Mouse (Mus musculus): ENCODE results near the gene Lyrm2. TPM values are rescaled to one million over a fixed set of nuclear protein-coding genes. Genes with fewer than 3 reads are reported as not detected.

The Lyrm2 gene
- total RNA-seq (2023): 21.3 TPM

DNA sequence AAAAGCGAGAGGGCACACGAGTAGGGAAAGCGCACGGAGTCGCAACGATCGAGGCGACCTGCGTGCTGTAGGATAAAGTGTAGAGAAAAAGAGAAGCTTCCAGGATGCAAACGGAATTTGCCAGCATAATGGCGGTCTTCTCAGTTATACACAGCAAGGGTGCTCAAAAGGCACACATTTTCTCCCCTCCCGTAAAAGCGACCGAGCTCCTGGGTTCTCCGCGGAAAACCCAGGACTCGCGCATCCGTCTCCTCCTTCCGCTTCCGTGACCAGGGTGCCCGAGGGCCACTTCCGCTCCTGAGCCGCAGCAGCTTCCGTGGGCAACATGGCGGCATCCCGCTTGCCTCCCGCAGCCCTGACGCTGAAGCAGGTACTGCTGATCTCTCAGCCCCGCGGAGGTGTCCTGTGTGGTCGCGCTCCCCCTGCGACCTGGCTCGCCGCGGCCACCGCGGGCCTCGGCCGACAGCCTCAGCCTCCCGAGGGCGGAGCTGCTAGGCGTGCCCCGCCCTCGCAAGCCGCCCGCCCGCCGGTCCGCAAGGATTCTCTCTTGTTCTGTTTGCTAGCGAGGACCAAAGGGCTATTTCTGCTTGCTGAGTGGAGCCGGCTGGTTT lies at the start of gene Lyrm2:
TSS of gene Lyrm2 (plus strand) at position 288 of the 611 bp plus-strand sequence.

Other genes starting within 250 kb of the Lyrm2 start
- gene Gja10, start 197.5 kb upstream of the Lyrm2 start, total RNA-seq (2023): not detected
- 20.0 TPM for gene Casp8ap2, start 184.8 kb upstream of the Lyrm2 start, total RNA-seq (2023)
- gene Mdn1, start 143.1 kb upstream of the Lyrm2 start, total RNA-seq (2023): 110 TPM
- 2.3 TPM for gene Ankrd6, start 150.6 kb downstream of the Lyrm2 start, total RNA-seq (2023)
- 5.6 TPM for gene Rragd, start 182.8 kb downstream of the Lyrm2 start, total RNA-seq (2023)
- gene Ube2j1, start 231.2 kb downstream of the Lyrm2 start, total RNA-seq (2023): 74.0 TPM

Data from CD8-positive naive resting alpha-beta T cell, adult 57 days (primary cell).